Mouse (Mus musculus) cerebellum, adult 9-10 months (tissue): Measurements from ENCODE around the gene Nfia.

Source experiments
- DNase-seq: peaks from one replicate; pipeline ENCODE4 v3.0.0; 2022

The Nfia gene

GRCm38 (mm10) chr4:97841745-97842144 lies 69.2 kb downstream of the Nfia start:
- no peak for DNase-seq

- DNase-seq = no peak
These were observed 71.6 kb downstream of the Nfia start for GRCm38 (mm10) chr4:97843981-97844690.

- no peak for DNase-seq
These were observed 72.4 kb downstream of the Nfia start for GRCm38 (mm10) chr4:97844899-97845298.

DNA sequence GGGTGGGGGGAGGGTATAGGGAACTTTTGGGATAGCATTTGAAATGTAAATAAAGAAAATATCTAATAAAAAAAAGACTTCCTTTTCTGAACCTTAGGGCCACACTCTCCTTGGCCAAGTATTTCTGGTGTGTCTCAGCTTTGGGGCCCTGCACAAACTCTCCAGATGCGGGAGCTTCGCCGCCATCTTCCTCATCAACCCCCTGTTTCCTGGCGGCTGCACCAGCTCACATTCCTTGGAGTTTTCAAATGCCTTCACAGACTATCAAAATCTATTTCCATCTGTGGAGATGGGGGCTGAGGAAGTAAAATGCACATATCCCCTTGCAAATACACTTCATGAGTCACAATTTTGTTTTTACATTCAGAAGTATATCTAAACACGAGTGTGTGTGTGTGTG lies 75.1 kb downstream of the Nfia start:
- DNase-seq = no peak

DNA sequence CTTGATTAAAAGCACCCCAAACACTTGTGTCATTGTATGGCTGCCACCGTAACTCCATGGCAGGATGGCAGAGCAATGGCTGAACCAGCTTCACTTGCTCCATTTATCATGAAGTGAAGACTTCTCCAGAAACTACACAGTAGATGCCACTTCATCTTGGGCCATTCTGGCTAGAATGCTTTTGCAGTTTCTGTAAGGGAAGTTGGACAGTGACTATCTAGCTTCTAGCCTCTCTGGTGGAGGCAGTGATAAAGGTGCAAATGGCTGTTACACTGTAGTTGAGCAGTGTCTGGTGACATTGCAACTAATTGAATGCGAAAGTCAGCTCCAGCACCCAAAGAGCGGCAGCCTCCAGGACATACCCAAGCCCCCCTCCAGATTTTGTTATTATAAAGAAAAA lies 78.5 kb downstream of the Nfia start:
- no peak for DNase-seq

- DNase-seq = no peak
These were observed 79.2 kb downstream of the Nfia start for GRCm38 (mm10) chr4:97851698-97852097.

DNA sequence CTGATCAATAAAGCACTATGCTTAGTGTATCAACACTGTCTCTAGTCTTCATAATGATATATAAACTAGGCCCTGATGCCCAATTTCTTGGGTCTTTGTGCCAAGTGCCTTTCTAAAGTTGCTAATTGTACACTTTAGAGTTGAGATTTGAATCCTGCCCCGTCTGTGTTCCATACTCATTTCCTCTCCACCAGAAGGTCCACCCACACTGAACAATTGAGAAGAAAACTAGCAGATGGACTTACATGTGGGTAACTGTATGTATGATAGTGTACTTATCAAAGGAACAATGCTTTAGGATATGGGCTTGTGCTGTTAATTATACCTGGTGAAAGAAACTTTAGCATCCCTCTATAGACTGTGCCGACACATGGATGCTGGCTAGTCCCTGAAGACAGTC lies 80.1 kb downstream of the Nfia start:
- DNase-seq = no peak

GRCm38 (mm10) chr4:97854779-97855178 lies 82.2 kb downstream of the Nfia start:
- DNase-seq = no peak

- DNase-seq = no peak
These were observed 83.3 kb downstream of the Nfia start for GRCm38 (mm10) chr4:97855712-97856420.

DNA sequence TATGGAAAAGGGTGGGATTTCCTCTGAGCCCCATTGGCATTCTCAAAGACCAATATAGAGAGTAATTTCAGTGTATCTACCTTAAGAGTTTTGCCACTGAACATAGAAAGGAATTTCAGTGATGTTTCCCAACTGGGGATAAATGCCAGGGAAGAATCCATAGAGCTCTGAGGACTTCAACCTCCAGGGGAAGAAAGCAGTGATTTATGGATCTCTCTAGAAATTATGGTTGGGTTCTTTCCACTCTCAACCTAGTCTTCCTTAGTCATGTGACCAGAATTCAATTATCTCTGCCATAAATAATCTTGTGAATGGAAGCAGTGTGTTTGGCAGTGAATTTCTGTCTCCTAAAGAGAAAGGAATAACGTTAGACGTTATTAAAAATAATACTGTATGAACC lies 85.0 kb downstream of the Nfia start:
- no peak for DNase-seq

DNA sequence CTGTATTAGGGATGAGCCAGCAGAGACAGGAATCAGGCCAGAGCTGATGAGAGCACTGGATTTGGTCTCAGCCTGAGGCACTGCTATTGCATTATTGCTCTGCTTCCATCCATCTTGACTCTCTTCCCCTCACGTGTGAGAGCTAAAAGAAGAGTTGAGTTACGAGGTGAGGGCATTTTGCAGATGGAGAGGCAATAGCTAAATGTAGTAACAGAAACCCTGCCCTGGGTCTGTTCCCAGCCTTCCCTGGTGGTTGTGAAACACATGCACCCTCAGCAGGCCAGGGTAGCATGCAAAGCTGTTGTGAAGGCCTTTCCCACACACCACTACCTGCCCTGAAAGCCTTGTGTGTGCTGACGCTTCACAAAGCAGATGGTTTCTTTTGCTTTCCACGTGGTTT lies 86.9 kb downstream of the Nfia start:
- DNase-seq = peak; percentile 44

GRCm38 (mm10) chr4:97860376-97860775 lies 87.8 kb downstream of the Nfia start:
- DNase-seq = no peak

DNA sequence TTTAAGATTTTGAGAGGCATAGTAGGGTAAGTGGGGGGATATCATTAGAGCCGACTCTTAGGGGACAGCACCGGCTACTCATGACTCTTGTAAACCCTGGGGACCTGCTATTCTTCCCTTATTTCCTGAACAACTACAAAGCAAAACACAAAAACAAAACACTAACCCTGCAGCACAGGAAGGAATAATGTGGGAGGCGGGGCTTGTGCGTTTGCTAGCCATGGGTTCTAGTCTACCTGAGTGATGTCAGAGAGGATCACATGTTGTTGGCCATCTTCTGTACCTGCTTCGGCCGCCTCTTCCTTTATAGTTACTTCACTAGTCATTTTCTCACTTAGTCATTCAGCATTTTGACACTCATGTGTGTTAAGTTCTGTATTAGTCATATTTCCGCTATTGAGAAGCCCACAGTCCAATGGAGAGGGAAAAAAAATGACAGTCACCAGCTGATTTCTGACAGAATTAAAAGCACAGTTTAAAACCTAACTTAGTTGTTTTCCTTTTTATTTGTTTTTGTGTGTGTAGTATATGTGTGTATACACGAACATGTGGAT lies 88.3 kb downstream of the Nfia start:
- DNase-seq = no peak

DNA sequence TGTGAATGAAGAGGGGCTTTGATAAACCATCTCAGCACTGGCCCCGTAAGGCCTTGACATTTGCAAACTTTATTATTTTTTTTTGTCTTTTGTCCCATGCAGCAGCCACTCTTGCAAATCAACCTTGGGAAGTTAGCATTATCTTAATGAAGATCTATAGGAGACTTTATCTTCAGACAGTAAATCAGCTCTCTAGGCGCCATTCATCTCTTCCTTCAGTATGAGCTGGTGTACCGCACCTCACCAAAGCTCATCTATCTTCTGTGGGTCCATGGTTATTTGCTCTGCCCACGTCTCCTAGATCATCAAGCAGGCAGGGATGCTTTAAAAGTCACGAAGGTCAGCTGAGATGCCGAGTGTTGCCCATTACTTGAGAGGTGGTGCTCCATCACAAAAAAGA lies 89.8 kb downstream of the Nfia start:
- DNase-seq = no peak

DNA sequence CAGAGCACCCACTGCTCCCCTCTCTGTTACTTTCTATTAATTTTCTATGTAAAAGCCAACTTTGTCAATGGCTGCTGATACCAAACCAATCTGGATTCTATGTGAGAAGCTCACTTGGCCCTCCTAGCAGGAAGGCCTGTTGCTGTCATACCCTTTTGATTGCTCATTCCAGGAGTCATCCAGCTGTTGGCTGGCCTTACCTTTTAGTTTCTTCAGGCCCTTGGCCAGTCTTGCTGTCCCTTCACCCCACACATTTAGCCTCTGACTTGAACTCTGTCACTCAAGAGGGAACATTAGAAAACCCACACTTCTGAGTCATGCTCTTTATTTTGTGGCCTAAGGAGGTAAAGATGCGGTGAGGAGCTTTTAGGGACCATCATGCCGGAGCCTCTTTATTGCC lies 91.7 kb downstream of the Nfia start:
- no peak for DNase-seq

- DNase-seq = no peak
These were observed 92.9 kb downstream of the Nfia start for GRCm38 (mm10) chr4:97865410-97865953.

DNA sequence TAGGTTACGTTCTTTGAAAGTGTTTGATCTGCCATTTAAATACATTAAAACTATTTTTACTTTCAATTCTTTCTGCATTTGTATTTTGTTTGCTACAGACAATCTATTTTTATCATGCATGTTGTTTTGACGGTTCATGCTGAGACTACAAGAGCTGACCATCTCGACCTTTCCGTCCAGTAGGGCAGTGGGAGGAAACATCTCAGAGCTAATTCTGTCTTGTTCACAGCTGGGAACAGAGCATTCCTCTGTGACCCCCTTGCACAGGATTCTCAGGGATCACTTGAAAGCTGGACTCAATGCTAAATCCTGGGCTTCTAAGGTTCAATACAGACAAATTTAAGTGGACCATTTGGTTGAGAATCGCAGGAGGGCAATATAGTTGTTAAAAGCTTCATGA lies 93.9 kb downstream of the Nfia start:
- no peak for DNase-seq

- peak; percentile 76 for DNase-seq
These were observed 95.9 kb downstream of the Nfia start for GRCm38 (mm10) chr4:97868307-97868937.

GRCm38 (mm10) chr4:97868938-97869440 lies 96.5 kb downstream of the Nfia start:
- DNase-seq = peak; percentile 97

DNA sequence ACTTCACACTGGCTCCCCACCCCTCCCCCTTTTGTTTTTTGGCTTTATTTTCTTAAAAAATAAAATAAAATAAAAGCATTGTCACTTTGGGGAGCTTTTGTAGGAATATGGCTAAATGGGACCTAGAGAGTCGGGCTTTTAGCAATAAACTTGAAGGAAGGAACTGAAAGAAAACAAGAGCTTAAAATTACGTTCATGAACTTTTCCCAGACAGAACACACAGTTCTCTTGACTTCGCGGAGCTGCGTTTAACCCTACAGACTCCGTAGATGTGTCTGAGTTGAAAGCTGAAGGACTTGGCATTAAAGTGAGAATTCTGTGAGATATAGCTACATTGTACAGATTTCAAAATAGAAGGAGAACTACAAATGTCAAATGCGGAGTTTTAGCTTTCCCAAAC lies 96.9 kb downstream of the Nfia start:
- peak; percentile 54 for DNase-seq

GRCm38 (mm10) chr4:97871770-97872439 lies 99.4 kb downstream of the Nfia start:
- no peak for DNase-seq

- peak; percentile 34 for DNase-seq
These were observed 102.4 kb downstream of the Nfia start for GRCm38 (mm10) chr4:97874916-97875315.

DNA sequence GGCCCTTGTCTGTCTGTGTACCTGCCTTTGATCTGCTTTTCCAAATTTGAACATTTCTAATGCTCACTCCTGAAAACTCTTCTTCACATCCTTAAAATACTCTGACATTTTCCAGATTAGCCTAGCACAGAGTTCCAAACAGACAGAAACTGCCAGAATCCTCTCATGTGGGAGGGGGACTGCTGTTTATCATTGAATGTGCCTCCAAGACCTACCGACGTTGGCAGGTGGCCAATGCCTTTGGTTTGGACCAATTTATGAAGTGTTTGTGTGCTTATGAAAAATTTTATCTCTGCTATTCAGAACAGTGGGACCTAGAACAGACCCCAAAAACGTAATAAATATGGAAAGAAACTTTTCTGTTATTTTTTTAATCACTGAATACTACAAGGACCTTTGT lies 103.4 kb downstream of the Nfia start:
- DNase-seq = peak; percentile 32
